Mouse (Mus musculus) intestine, postnatal 0 days (tissue): ENCODE data around the gene Gm428. TPM values are rescaled to one million over a fixed set of nuclear protein-coding genes. Genes with fewer than 3 reads are reported as not detected.
A peak's percentile ranks its signal among the peaks of the same experiment; 100 is the strongest.
"Not testable (repeated sequence)": the region's sequence is repeated elsewhere in the genome, so short reads cannot be mapped to it uniquely, and the experiment has no call there.

Source experiments
- ATAC-seq: fragments of 200-750 bp; cut with Nextera tagmentation; 2 replicates; pipeline ENCODE4 v1.8.0; 2017; ENCODE audit warnings: mild to moderate bottlenecking, moderate TSS enrichment, moderate library complexity
- H3K27ac ChIP-seq: fragments of 300-500 bp; sonication (generic); 2 replicates; pipeline ENCODE4 v1.5.1; 2014; ENCODE audit warnings: mild to moderate bottlenecking, low read depth, low read length, moderate library complexity
- H3K27me3 ChIP-seq: fragments of 300-500 bp; sonication (generic); replicated peaks from 2 replicates; pipeline ENCODE4 v1.6.1; 2014; ENCODE audit warnings: low read length, mixed read lengths; ENCODE audit not compliant: control insufficient read depth, insufficient read depth
- H3K36me3 ChIP-seq: fragments of 300-500 bp; sonication (generic); 2 replicates; pipeline ENCODE4 v1.6.1; 2014; ENCODE audit warnings: mild to moderate bottlenecking, moderate library complexity; ENCODE audit not compliant: control insufficient read depth, insufficient read depth
- H3K4me1 ChIP-seq: fragments of 300-500 bp; sonication (generic); replicated peaks from 2 replicates; pipeline ENCODE4 v1.6.1; 2014; ENCODE audit warnings: antibody characterized with exemption, low read length, mixed read lengths; ENCODE audit not compliant: control insufficient read depth, insufficient read depth
- H3K4me2 ChIP-seq: fragments of 300-500 bp; sonication (generic); replicated peaks from 2 replicates; pipeline ENCODE4 v1.6.1; 2014; ENCODE audit warnings: low read depth, mild to moderate bottlenecking, moderate library complexity
- H3K4me3 ChIP-seq: fragments of 300-500 bp; sonication (generic); 2 replicates; pipeline ENCODE4 v1.5.1; 2014; ENCODE audit warnings: low read depth, low read length
- H3K9ac ChIP-seq: fragments of 300-500 bp; sonication (generic); 2 replicates; pipeline ENCODE4 v1.6.1; 2014; ENCODE audit warnings: mild to moderate bottlenecking, low read depth, low read length
- H3K9me3 ChIP-seq: fragments of 300-500 bp; sonication (generic); 2 replicates; pipeline ENCODE4 v1.6.1; 2016; ENCODE audit warnings: mixed run types; ENCODE audit not compliant: control insufficient read depth
- CTCF ChIP-seq: sonication (generic); IDR thresholded peaks from 2 replicates; pipeline ENCODE4 v1.5.1; 2016; ENCODE audit warnings: low read depth, mild to moderate bottlenecking, control low read depth, antibody characterized with exemption, moderate library complexity
- WGBS: fragments of 180-500 bp; shearing (Covaris S2); extraction: QIAGEN DNeasy Blood & Tissue Kit; methylation state at CpG from one replicate; pipeline ENCODE4 v1.1.7; 2014; 5-methylcytosine and 5-hydroxymethylcytosine counted together
- polyA plus RNA-seq: library from polyadenylated mRNA; unstranded; fragments of >200 nt; fragmentation: Nextera tagmentation; extraction: Ambion mirVana; gene quantifications from 2 replicates; pipeline ENCODE4 v1.2.1, GENCODE M21; 2015

Gm428 gene
- not detected in 2 replicates for polyA plus RNA-seq

DNA sequence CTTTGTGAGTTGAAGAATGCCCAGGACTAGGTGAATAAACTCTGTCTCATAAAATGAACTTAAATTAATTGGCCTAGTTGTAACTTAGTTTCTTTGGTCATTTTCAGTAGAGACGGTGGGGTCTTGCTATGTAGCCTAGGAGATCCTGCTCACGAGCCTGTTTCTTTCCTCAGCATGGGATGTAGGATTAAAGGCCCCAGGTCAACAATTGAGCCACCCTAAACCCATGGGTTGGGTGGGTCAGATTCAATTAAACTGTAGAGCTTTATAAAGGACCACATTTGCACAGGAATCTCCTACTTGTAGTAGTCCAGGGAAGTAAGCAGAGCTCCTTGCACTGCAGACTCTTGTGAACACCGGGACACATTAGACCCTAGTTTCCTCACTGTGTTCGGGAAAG lies at the start of gene Gm428:
TSS of gene Gm428 (plus strand) at position 301 of the 400 bp plus-strand sequence.
- H3K36me3 ChIP-seq, H3K4me2 ChIP-seq, H3K9me3 ChIP-seq, ATAC-seq, H3K4me1 ChIP-seq, H3K27me3 ChIP-seq, H3K27ac ChIP-seq, H3K4me3 ChIP-seq, H3K9ac ChIP-seq: not testable (repeated sequence)
- WGBS: no CpG with 5 or more reads among the region's 4 CpGs

DNA sequence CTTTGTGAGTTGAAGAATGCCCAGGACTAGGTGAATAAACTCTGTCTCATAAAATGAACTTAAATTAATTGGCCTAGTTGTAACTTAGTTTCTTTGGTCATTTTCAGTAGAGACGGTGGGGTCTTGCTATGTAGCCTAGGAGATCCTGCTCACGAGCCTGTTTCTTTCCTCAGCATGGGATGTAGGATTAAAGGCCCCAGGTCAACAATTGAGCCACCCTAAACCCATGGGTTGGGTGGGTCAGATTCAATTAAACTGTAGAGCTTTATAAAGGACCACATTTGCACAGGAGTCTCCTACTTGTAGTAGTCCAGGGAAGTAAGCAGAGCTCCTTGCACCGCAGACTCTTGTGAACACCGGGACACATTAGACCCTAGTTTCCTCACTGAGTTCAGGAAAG lies 45.5 kb upstream of the Gm428 start, which contains the start of gene Gm11236:
TSS of gene Gm11236 (plus strand) at position 301 of the 400 bp plus-strand sequence.
- not testable (repeated sequence) for H3K4me3 ChIP-seq, H3K4me2 ChIP-seq, H3K36me3 ChIP-seq, H3K27ac ChIP-seq, H3K4me1 ChIP-seq, H3K9ac ChIP-seq, H3K27me3 ChIP-seq, ATAC-seq, H3K9me3 ChIP-seq
- WGBS: no CpG with 5 or more reads among the region's 4 CpGs

DNA sequence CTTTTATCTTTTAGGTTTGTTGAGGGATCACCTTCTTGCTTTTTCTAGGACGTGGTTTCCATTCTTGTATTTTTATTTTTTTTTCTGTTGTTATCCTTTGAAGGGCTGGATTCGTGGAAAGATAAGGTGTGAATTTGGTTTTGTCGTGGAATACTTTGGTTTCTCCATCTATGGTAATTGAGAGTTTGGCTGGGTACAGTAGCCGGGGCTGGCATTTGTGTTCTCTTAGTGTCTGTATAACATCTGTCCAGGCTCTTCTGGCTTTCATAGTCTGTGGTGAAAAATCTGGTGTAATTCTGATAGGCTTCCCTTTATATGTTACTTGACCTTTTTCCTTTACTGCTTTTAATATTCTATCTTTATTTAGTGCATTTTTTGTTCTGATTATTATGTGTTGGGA lies 21.5 kb upstream of the Gm428 start:
- not testable (repeated sequence) for H3K4me3 ChIP-seq, H3K9me3 ChIP-seq, H3K36me3 ChIP-seq, H3K27ac ChIP-seq, H3K9ac ChIP-seq, H3K27me3 ChIP-seq, ATAC-seq, H3K4me1 ChIP-seq, H3K4me2 ChIP-seq
- 80% methylated on average over 4 of the region's 4 CpGs for WGBS

DNA sequence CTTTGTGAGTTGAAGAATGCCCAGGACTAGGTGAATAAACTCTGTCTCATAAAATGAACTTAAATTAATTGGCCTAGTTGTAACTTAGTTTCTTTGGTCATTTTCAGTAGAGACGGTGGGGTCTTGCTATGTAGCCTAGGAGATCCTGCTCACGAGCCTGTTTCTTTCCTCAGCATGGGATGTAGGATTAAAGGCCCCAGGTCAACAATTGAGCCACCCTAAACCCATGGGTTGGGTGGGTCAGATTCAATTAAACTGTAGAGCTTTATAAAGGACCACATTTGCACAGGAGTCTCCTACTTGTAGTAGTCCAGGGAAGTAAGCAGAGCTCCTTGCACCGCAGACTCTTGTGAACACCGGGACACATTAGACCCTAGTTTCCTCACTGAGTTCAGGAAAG lies 15.3 kb upstream of the Gm428 start, which contains the start of gene Gm11239:
TSS of gene Gm11239 (plus strand) at position 301 of the 400 bp plus-strand sequence.
- not testable (repeated sequence) for ATAC-seq, H3K36me3 ChIP-seq, H3K4me1 ChIP-seq, H3K9ac ChIP-seq, H3K4me3 ChIP-seq, H3K27ac ChIP-seq, H3K4me2 ChIP-seq, H3K9me3 ChIP-seq, H3K27me3 ChIP-seq
- WGBS: no CpG with 5 or more reads among the region's 4 CpGs

DNA sequence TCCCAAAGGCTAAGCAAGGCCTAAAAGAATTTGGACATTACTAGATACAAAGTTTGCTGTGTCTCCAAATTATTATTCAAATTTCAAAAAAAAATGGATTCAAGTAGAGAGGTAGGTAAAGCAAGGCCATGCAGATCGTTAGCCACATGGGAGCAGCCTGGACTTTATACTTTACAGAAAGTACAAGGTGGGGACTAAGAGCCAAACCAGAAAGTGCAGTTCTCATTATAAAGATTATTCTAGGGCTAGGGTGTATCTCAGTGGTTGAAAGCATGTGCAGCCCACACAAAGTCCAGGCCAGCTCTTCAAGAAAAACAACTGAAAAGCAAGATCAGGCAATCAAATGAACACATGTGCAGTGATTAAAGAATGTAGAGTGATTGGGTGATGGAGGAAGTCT lies 35.4 kb downstream of the Gm428 start:
- ATAC-seq: no peak
- TF ChIP-seq CTCF: no peak
- Histone ChIP-seq H3K27me3 (no peaks in the 10 kb centered on the region), H3K36me3 (no peaks in the 10 kb centered on the region), H3K9ac (no peak overlapping the region), H3K27ac (no peak overlapping the region), H3K4me3 (no peak overlapping the region), H3K9me3 (no peaks in the 10 kb centered on the region), H3K4me1 (no peaks in the 10 kb centered on the region), H3K4me2 (no peak overlapping the region)
- 38% methylated on average over 1 of the region's 1 CpGs for WGBS

DNA sequence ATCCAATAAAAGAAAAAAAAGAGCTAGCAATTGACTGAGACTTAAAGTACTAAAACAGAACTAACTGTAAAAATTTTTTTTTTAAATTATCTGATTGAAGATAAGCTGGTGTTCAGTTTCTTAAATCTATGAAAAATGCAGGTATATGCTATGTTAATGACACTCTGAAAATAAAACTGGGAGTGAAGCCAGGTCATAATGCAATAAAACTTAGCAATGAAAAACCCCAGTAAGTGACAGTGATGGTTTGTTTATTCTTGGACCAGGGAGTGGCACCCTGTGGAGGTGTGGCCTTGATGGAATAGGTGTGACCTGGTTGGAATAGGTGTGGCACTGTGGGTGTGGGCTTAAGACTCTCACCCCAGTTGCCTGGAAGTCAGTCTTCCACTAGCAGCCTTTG lies 36.5 kb downstream of the Gm428 start:
- no peaks in the 10 kb centered on the region for H3K27me3 ChIP-seq
- no peaks in the 10 kb centered on the region for H3K9me3 ChIP-seq
- no peaks in the 10 kb centered on the region for H3K36me3 ChIP-seq
- ATAC-seq: peak; percentile 43; the same call in 1 of the 2 replicates
- no peak for TF ChIP-seq CTCF
- H3K27ac ChIP-seq: no peak overlapping the region
- H3K4me1 ChIP-seq: no peaks in the 10 kb centered on the region
- no peak overlapping the region for H3K4me3 ChIP-seq
- no peak overlapping the region for H3K9ac ChIP-seq
- H3K4me2 ChIP-seq: no peak overlapping the region

Other genes starting within 250 kb of the Gm428 start
- gene Gm11238, start 75.6 kb upstream of the Gm428 start, polyA plus RNA-seq: not detected in 2 replicates
- not detected in 2 replicates for gene Gm11237, start 60.5 kb upstream of the Gm428 start, polyA plus RNA-seq
- gene Gm11236, start 45.4 kb upstream of the Gm428 start, polyA plus RNA-seq: not detected in 2 replicates
- gene Gm11239, start 15.2 kb upstream of the Gm428 start, polyA plus RNA-seq: not detected in 2 replicates
- gene Rasef, start 107.5 kb downstream of the Gm428 start, polyA plus RNA-seq: 2.4 and 2.8 TPM in 2 replicates
- gene Gm11758, start 192.8 kb downstream of the Gm428 start, polyA plus RNA-seq: not detected in 2 replicates
- not detected in 2 replicates for gene Gm11757, start 207.6 kb downstream of the Gm428 start, polyA plus RNA-seq
- not detected in 2 replicates for gene Gm13871, start 222.4 kb downstream of the Gm428 start, polyA plus RNA-seq
- not detected in 2 replicates for gene Gm11756, start 237.2 kb downstream of the Gm428 start, polyA plus RNA-seq